Mouse (Mus musculus) neural tube, embryonic 11.5 days (tissue): Measurements from ENCODE around the gene Snrnp25. TPM values are rescaled to one million over a fixed set of nuclear protein-coding genes. Genes with fewer than 3 reads are reported as not detected.
A peak's percentile ranks its signal among the peaks of the same experiment; 100 is the strongest.

Experiments used
- ATAC-seq: fragments of 200-750 bp; cut with Nextera tagmentation; 2 replicates; pipeline ENCODE4 v1.8.0; 2017; ENCODE audit warnings: moderate number of reproducible peaks, mild to moderate bottlenecking, moderate TSS enrichment, moderate library complexity; ENCODE audit not compliant: insufficient read depth, low FRiP score, low TSS enrichment
- DNase-seq: peaks from one replicate; pipeline ENCODE4 v3.0.0-alpha.2; 2015; ENCODE audit warnings: low spot score
- H3K27ac ChIP-seq: fragments of 300-500 bp; sonication (generic); 2 replicates; pipeline ENCODE4 v1.5.1; 2014; ENCODE audit warnings: low read depth, mild to moderate bottlenecking, low read length
- H3K27me3 ChIP-seq: fragments of 300-500 bp; sonication (generic); 2 replicates; pipeline ENCODE4 v1.6.1; 2014; ENCODE audit warnings: mild to moderate bottlenecking, low read length, mixed read lengths; ENCODE audit not compliant: control insufficient read depth, insufficient read depth
- H3K36me3 ChIP-seq: fragments of 300-500 bp; sonication (generic); 2 replicates; pipeline ENCODE4 v1.6.1; 2014; ENCODE audit warnings: mild to moderate bottlenecking, low read length, moderate library complexity, mixed read lengths; ENCODE audit not compliant: control insufficient read depth, insufficient read depth
- H3K4me1 ChIP-seq: fragments of 300-500 bp; sonication (generic); 2 replicates; pipeline ENCODE4 v1.6.1; 2014; ENCODE audit warnings: low read length, mixed read lengths; ENCODE audit not compliant: control insufficient read depth, insufficient read depth
- H3K4me2 ChIP-seq: fragments of 300-500 bp; sonication (generic); 2 replicates; pipeline ENCODE4 v1.6.1; 2014; ENCODE audit warnings: low read depth, mild to moderate bottlenecking, moderate library complexity
- H3K4me3 ChIP-seq: fragments of 300-500 bp; sonication (generic); 2 replicates; pipeline ENCODE4 v1.5.1; 2014; ENCODE audit warnings: low read depth, low read length
- H3K9ac ChIP-seq: fragments of 300-500 bp; sonication (generic); 2 replicates; pipeline ENCODE4 v1.6.1; 2014; ENCODE audit warnings: mild to moderate bottlenecking, low read length
- H3K9me3 ChIP-seq: fragments of 300-500 bp; sonication (generic); 2 replicates; pipeline ENCODE4 v1.6.1; 2016; ENCODE audit warnings: low read length; ENCODE audit not compliant: control insufficient read depth
- WGBS: fragments of 180-500 bp; shearing (Covaris S2); extraction: QIAGEN DNeasy Blood & Tissue Kit; methylation state at CpG from one replicate; pipeline ENCODE4 v1.1.7; 2014; 5-methylcytosine and 5-hydroxymethylcytosine counted together
- polyA plus RNA-seq: library from polyadenylated mRNA; unstranded; fragments of >200 nt; fragmentation: Nextera tagmentation; extraction: Ambion mirVana; gene quantifications from 2 replicates; pipeline ENCODE4 v1.2.1, GENCODE M21; 2014

The Snrnp25 gene
- polyA plus RNA-seq, 1 experiment from 2014 or later = 73.4 TPM

- Histone ChIP-seq H3K27ac (peak overlapping the region; percentile 11), H3K27me3 (peaks cover 6% of the 10 kb centered on the region; the same call in 1 of the 2 replicates), H3K4me3 (peak overlapping the region; percentile 67; the same call in 1 of the 2 replicates), H3K4me2 (no peak overlapping the region; the same call in 1 of the 2 replicates), H3K9me3 (no peaks in the 10 kb centered on the region), H3K36me3 (peaks cover 2% of the 10 kb centered on the region; the same call in 1 of the 2 replicates), H3K4me1 (peaks cover 21% of the 10 kb centered on the region), H3K9ac (no peak overlapping the region)
- DNase-seq (no peak), ATAC-seq (no peak)
- 60% methylated on average over 7 of the region's 7 CpGs for WGBS
Observed at GRCm38 (mm10) chr11:32225222-32226104, 20.2 kb downstream of the Snrnp25 start.

GRCm38 (mm10) chr11:32226124-32226871, 21.1 kb downstream of the Snrnp25 start, which contains the start of gene Mpg:
Gene Mpg (plus strand): TSS chr11:32226505.
- ATAC-seq = peak; percentile 84
- H3K9me3 ChIP-seq = no peaks in the 10 kb centered on the region

GRCm38 (mm10) chr11:32227041-32227440, 21.8 kb downstream of the Snrnp25 start:
- peak overlapping the region; percentile 81 for H3K9ac ChIP-seq
- peaks cover 6% of the 10 kb centered on the region; the same call in 1 of the 2 replicates for H3K27me3 ChIP-seq
- no peak for ATAC-seq
- no peaks in the 10 kb centered on the region for H3K9me3 ChIP-seq
- no peak overlapping the region for H3K27ac ChIP-seq
- peaks cover 6% of the 10 kb centered on the region for H3K36me3 ChIP-seq
- peaks cover 18% of the 10 kb centered on the region for H3K4me1 ChIP-seq
- DNase-seq = no peak
- WGBS = 59% methylated on average over 1 of the region's 1 CpGs
- H3K4me3 ChIP-seq = peak overlapping the region; percentile 67
- H3K4me2 ChIP-seq = peak overlapping the region; percentile 79

More at GRCm38 (mm10) chr11:32226124-32226871, 21.1 kb downstream of the Snrnp25 start, which contains the start of gene Mpg:
- WGBS = 4% methylated on average over 47 of the region's 47 CpGs
- DNase-seq = peak; percentile 88
- peaks cover 21% of the 10 kb centered on the region for H3K4me1 ChIP-seq
- peaks cover 2% of the 10 kb centered on the region; the same call in 1 of the 2 replicates for H3K36me3 ChIP-seq
- H3K4me3 ChIP-seq = peak within 1 kb of the TSS; percentile 67
- peak within 1 kb of the TSS; percentile 79 for H3K4me2 ChIP-seq
- H3K27ac ChIP-seq = peak within 1 kb of the TSS; percentile 11
- H3K27me3 ChIP-seq = peaks cover 6% of the 10 kb centered on the region; the same call in 1 of the 2 replicates
- H3K9ac ChIP-seq = peak within 1 kb of the TSS; percentile 81

GRCm38 (mm10) chr11:32227555-32227954, 22.3 kb downstream of the Snrnp25 start:
- H3K4me3 ChIP-seq = no peak overlapping the region
- peaks cover 4% of the 10 kb centered on the region; the same call in 1 of the 2 replicates for H3K27me3 ChIP-seq
- H3K9me3 ChIP-seq = no peaks in the 10 kb centered on the region
- H3K4me2 ChIP-seq = no peak overlapping the region
- H3K9ac ChIP-seq = no peak overlapping the region
- 95% methylated on average over 9 of the region's 9 CpGs for WGBS
- ATAC-seq (no peak), DNase-seq (no peak)
- no peak overlapping the region for H3K27ac ChIP-seq
- peaks cover 13% of the 10 kb centered on the region for H3K4me1 ChIP-seq
- peaks cover 6% of the 10 kb centered on the region for H3K36me3 ChIP-seq

- Histone ChIP-seq H3K27me3 (peaks cover 4% of the 10 kb centered on the region; the same call in 1 of the 2 replicates), H3K4me3 (no peak overlapping the region), H3K9ac (no peak overlapping the region), H3K9me3 (no peaks in the 10 kb centered on the region), H3K4me1 (peaks cover 10% of the 10 kb centered on the region), H3K4me2 (no peak overlapping the region), H3K36me3 (peaks cover 6% of the 10 kb centered on the region), H3K27ac (no peak overlapping the region)
- ATAC-seq = no peak
- DNase-seq = no peak
- 91% methylated on average over 3 of the region's 3 CpGs for WGBS
Observed at GRCm38 (mm10) chr11:32228292-32228845, 23.2 kb downstream of the Snrnp25 start.

GRCm38 (mm10) chr11:32230220-32230619, 25.0 kb downstream of the Snrnp25 start:
- no peaks in the 10 kb centered on the region for H3K27me3 ChIP-seq
- H3K4me2 ChIP-seq = no peak overlapping the region
- no peak overlapping the region for H3K9ac ChIP-seq
- H3K27ac ChIP-seq = no peak overlapping the region
- no peak for DNase-seq
- 83% methylated on average over 4 of the region's 4 CpGs for WGBS
- no peak for ATAC-seq
- peaks cover 7% of the 10 kb centered on the region for H3K4me1 ChIP-seq
- H3K4me3 ChIP-seq = no peak overlapping the region
- no peaks in the 10 kb centered on the region for H3K9me3 ChIP-seq
- H3K36me3 ChIP-seq = peaks cover 6% of the 10 kb centered on the region

- 96% methylated on average over 2 of the region's 2 CpGs for WGBS
- ATAC-seq (no peak), DNase-seq (no peak)
- Histone ChIP-seq H3K36me3 (peaks cover 6% of the 10 kb centered on the region), H3K27ac (no peak overlapping the region), H3K4me1 (peaks cover 7% of the 10 kb centered on the region), H3K4me3 (no peak overlapping the region), H3K4me2 (no peak overlapping the region), H3K27me3 (no peaks in the 10 kb centered on the region), H3K9me3 (no peaks in the 10 kb centered on the region), H3K9ac (no peak overlapping the region)
Observed at GRCm38 (mm10) chr11:32231125-32231524, 25.9 kb downstream of the Snrnp25 start.

- H3K4me1 ChIP-seq = no peaks in the 10 kb centered on the region
- H3K4me2 ChIP-seq = no peak overlapping the region
- no peaks in the 10 kb centered on the region for H3K27me3 ChIP-seq
- H3K9ac ChIP-seq = no peak overlapping the region
- H3K36me3 ChIP-seq = peaks cover 6% of the 10 kb centered on the region
- DNase-seq = no peak
- no peak for ATAC-seq
- no peaks in the 10 kb centered on the region for H3K9me3 ChIP-seq
- H3K4me3 ChIP-seq = no peak overlapping the region
- WGBS = 79% methylated on average over 10 of the region's 10 CpGs
- no peak overlapping the region for H3K27ac ChIP-seq
Observed at GRCm38 (mm10) chr11:32232848-32233247, 27.6 kb downstream of the Snrnp25 start.
